Mouse (Mus musculus) adrenal gland, postnatal 10 days (tissue): Measurements from ENCODE around the gene Arhgap44. TPM values are rescaled to one million over a fixed set of nuclear protein-coding genes. Genes with fewer than 3 reads are reported as not detected.
A peak's percentile ranks its signal among the peaks of the same experiment; 100 is the strongest.

Experiments used
- DNase-seq: peaks from one replicate; pipeline ENCODE4 v3.0.0; 2021; ENCODE audit warnings: mixed read lengths
- total RNA-seq, 2 experiments: library from RNA; stranded (reverse); gene quantifications; 2 replicates each; pipeline ENCODE4 v1.2.3; 2021

The Arhgap44 gene
- total RNA-seq, 2 experiments from 2014 or later: 7.5 to 8.7 TPM

DNA sequence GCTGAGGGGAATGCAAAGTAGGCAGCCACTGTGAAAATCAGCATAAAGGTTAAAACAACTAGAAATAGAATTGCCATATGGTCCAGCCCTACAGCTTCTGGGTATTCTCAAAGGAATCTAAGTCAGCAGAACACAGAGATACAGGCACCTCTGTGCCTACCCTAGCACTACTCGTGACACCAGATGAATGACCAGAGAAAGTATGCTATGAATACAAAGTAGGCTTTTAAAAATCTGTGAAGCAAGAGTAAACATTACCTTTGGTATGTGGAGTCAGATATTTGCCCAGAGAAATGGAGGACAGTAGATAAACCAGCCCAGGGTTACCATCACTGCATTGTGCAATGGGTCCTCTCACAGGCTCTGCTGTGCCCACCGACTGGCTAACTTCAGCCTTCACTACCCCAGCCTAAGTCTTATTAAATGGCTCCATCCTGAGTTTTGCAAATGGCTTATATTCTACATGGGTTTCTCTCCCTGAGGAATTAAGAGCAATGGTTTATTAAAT lies 25.6 kb downstream of the Arhgap44 start:
- DNase-seq: no peak

GRCm38 (mm10) chr11:65135251-65135739 lies 27.5 kb downstream of the Arhgap44 start:
- no peak for DNase-seq

- no peak for DNase-seq
Observed at GRCm38 (mm10) chr11:65133661-65134060, 29.1 kb downstream of the Arhgap44 start.

DNA sequence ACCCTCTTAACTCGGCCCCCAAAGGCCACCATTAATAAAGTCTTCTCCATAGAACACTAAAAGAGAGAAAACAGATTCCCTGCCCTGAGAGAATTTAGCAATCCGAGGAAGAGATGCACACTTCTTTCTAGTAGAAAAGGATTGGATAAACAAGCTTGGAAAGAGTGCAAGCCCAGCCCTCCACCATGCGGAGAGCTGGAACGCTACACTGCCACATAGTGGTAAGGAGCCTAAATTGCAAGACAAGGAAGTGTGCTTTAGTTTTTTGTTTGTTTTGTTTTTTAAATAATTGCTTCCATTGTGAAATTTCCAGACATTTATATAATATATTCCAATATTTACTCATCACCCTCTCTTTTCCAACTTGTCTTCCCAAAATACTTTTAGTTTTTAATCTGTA lies 33.7 kb downstream of the Arhgap44 start:
- DNase-seq: no peak

DNA sequence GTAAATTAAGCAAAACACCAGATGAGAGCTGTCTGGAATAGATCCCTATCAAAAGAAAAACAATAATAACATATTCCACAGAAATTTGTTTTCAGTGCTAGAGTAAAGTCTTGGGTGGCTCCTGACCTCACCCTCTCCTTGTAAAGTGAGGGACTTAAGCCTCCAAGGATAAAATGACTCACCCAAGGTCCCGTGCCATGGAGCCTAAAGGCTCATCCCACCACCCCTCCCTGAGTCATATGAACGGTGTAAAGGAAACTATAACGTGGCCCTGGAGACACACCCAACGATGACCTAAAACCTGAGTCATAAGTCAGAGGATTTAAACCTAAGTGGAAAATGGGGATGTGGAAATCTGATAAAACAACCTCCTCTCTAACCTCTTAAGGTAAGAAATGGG lies 34.1 kb downstream of the Arhgap44 start:
- peak; percentile 35 for DNase-seq

DNA sequence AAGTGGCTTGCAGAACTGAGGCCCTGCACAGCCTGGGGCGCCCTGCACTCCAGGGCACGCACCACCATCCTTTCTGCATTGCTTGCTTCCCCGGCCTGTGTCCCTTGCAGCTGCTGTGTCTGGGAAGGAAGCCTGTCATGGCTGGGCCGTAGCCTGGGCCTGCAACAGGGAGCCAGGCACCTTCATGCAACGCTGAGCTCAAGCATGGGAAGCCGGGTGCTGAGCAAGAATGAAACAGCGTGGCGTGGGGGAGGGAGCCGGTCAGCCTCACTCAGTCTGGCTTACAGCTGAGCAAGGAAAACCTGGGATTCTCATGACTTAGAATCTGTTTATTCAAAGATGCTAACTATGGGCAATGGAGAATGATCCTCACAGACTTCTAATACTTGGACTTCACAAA lies 36.2 kb downstream of the Arhgap44 start:
- peak; percentile 9 for DNase-seq

- peak; percentile 32 for DNase-seq
Observed at GRCm38 (mm10) chr11:65124913-65125418, 37.8 kb downstream of the Arhgap44 start.

- DNase-seq: no peak
Observed at GRCm38 (mm10) chr11:65120276-65120675, 42.5 kb downstream of the Arhgap44 start.

DNA sequence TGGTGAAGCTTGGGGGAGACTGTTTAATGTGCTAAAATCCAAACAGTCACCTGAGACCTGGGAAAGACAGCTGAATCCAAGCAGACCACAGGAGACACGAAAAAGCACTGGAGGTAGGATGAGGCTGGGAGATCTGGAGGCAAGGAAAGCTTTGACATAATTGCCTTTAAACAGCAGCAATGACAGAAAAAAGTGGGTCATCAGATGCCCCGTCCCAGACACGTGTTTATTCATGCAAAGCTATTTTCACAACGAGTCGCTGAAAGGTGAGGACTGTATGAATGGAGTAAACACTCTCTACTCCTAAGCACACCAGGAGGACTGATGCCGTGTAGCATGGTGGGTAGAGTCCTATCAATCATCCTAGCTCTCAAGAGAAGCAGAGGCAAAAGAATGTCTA lies 47.0 kb downstream of the Arhgap44 start:
- DNase-seq: no peak

- no peak for DNase-seq
Observed at GRCm38 (mm10) chr11:65112086-65112485, 50.7 kb downstream of the Arhgap44 start.

DNA sequence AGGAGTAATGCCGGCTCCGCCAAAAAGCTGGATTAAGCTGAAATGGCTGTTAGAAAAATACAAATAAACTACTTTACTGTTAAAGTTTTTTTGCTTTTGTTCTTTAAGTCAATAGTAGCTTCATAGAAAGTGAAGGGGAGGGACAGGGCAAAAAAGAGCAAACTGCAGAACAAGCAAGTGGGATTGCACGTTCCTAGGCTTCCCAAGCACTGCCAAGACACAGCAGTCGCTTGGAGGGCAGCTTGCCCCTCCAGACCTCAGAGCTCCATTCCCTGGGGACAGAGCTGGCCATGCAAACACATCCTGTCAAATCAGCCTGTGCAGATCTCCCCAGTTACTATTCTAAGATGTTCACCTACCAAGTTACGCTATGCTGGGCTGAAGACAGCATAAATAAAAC lies 51.1 kb downstream of the Arhgap44 start:
- no peak for DNase-seq

DNA sequence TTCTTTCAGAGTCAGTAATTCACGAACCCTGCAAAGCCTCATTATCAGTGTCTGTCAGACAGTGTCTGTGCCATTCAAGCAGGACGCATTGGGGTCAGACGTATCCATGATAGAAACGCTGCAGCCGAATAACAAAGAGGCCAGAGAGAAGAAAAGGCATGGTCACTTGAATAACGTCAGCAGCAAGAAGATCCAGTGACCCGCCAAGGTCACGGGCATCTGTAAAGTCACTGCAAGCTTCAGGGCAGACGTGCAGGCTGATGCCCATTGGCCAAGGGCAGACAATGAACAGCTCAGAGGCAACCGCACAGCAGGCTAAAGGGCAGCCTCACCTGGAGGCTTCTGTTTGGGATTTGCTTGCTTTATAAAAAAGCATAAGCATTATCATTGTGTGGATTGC lies 52.7 kb downstream of the Arhgap44 start:
- DNase-seq: no peak

DNA sequence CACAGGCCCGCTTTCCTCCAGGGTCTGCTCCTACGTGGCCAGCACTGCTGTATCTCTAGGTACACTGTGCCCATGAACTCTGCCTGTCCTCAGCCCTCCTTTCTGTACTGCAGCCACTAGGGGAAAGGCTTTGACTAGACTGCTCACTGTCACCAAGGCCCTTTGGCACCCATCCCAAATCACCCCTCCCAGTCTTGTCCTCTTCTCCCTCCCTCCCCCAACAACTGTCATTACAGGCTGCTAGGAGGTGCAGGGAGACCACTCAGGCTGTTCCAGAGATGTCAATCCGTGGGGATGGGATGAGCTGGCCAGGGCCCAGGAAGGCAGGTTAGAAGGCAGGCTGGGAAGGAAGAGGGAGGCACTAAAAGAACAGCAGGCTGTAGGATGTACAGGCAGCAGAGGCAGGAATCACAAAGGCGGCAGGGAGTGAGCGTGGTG lies 55.0 kb downstream of the Arhgap44 start:
- DNase-seq: peak; percentile 48

DNA sequence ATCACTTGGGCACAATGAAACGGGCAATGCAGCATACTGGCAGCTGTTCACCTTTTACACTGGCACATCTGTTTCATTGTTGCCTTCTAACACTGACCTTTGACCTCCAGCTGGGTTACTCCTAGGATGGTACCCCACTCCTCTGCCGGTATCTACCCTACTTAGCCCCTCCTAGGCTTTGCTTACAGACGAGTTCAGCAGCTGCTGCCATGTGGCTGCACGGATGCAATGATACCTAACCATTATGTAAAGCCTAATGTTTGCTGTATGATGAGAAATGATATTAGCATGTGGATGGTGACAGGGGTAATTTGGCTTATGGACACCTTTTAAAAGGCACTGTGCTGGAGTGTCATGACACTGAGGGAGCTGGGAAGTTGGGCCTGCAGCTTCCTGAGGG lies 55.6 kb downstream of the Arhgap44 start:
- DNase-seq: no peak

- no peak for DNase-seq
Observed at GRCm38 (mm10) chr11:65104076-65104475, 58.7 kb downstream of the Arhgap44 start.

DNA sequence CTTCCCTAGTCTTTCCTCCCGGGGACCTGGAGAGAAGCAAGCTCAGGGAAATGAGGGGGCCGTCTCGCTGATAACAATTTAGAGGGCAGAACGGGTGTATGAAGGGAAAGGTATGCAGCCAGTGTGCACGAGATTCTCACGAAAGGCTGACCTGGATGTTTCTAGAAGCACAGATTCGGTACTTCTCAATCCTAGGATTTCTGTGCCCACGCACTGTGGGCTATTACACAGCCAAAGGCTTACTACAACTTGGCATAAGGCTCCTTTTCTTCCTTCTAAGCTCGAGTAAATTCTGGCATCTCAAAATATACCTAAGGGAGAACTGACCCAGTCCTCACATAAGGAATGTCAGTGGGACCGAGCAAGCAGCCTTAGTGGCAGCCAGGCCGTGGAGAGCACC lies 61.6 kb downstream of the Arhgap44 start:
- DNase-seq: no peak

DNA sequence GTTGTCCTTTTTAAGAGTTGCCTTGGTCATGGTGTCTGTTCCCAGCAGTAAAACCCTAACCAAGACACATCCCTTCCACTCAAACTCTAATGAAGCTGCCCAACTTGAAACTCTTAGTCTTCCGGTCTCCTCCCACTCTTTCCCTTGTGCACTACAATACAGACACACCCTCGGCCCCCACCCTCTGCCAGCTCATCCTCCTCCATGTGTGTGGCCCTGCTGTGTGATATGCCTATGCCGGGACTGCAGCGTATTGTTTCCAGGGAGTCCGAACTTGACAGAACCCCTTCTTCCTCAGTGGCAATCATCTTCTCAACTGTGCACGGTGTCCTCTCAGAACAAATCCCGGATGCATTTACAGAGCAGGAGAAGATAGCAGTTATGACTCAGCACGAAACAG lies 62.7 kb downstream of the Arhgap44 start:
- no peak for DNase-seq

GRCm38 (mm10) chr11:65097526-65098070 lies 65.2 kb downstream of the Arhgap44 start:
- DNase-seq: no peak

- DNase-seq: no peak
Observed at GRCm38 (mm10) chr11:65096866-65097265, 65.9 kb downstream of the Arhgap44 start.

- DNase-seq: no peak
Observed at GRCm38 (mm10) chr11:65092851-65093250, 69.9 kb downstream of the Arhgap44 start.

- DNase-seq: no peak
Observed at GRCm38 (mm10) chr11:65090386-65090785, 72.4 kb downstream of the Arhgap44 start.

GRCm38 (mm10) chr11:65089982-65090381 lies 72.8 kb downstream of the Arhgap44 start:
- no peak for DNase-seq

DNA sequence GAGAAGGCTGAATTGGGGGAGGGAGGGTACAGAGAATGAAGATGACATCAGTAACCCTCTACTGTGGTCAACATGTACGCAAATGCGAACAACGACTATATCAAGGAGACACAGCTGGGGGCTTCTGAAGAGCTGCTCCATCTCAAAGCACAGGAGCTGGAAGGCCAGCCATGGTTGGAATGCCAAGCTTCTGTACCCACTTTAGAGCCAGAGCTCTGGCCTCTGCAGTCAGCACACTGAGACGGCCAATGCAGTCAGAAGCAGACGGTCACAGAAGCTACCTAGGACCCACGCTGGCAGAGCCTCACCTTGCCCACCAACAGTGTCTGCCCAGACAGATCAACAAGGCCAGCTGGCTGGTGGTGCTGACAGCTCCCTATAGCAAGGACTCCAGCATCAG lies 73.5 kb downstream of the Arhgap44 start:
- DNase-seq: no peak
